Mouse (Mus musculus) retina, adult 2 months (tissue): ENCODE results near the gene Trp53.
A peak's percentile ranks its signal among the peaks of the same experiment; 100 is the strongest.
"Not testable (repeated sequence)": the region's sequence is repeated elsewhere in the genome, so short reads cannot be mapped to it uniquely, and the experiment has no call there.

Experiments used
- DNase-seq: peaks from one replicate; pipeline ENCODE4 v3.0.0-alpha.2; 2012; ENCODE audit warnings: low read depth, low spot score

Gene Trp53

DNA sequence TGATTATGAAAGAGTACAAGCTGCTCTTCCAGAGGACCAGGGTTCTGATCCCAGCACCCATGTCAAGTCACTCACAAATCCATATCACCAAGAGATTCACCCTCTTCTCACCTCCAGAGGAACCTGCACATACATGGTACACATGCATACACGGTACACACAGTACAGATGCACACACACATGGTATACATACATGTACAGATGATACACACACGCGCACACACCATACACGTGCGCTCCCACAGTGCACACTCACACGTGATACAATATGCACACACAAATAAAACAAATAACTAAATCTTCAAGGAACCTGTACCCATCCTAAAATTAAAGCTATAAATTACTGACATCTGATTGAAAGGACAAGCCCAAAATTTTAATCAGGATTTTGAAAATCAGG is 14.7 kb downstream of the Trp53 start:
- no peak for DNase-seq

DNA sequence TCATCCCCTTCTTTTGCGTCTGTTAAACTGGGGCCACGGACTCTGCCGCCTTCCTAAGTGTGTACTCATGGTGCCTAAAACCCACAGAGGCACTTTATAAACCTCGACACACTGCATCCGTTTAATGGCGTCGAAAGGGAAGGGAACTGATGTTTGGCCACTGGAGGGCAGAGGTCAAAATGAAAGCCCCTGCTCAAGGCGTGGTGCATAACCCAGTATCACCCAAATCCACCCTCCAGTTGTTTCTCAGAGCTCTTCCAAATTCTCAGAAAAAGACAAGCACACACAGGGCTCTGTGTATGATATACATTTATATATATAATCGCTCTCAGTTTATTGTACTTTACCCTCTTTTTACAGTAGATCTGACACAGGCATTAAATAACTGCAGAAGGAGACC is 19.3 kb downstream of the Trp53 start:
- no peak for DNase-seq

DNA sequence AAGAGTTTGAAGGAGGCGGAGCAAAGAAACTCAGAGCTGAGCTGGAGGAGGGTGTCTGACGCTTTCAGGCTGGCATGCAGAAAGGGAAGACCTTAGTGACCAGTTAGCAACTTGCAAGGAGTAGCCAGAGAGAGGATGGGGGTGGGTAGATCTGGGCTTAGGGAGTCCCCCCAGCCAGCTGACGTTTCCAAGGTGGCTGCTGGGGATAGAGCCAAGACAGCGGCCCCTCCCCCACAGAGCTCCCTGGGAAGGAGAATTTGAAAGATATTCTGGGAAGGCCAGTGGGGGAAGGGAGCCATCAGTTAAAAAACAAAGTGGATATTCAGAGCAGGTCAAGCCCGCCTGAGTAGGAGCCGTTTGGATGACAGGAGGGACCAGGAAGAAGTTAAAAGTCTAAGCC is 19.9 kb downstream of the Trp53 start:
- DNase-seq = no peak

DNA sequence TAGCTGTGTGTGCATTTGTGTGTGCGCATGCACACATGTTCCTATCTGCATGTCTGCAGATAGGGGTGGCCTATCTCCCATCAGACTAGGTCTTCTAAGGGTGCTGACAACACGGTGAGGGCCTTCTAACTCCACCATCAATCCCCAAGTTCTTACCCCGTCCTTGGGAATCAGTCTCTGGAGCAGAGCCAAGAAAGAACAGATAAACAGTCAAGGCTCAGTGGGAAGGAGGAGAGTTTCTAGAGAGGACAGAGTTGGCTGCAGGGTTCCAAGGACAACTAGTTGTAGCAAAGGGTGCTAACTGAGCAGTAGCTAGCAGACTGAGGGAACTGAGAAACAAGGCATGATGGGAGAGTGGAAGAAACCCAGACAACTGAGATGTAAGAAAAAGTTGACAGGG is 21.6 kb downstream of the Trp53 start:
- DNase-seq = no peak

DNA sequence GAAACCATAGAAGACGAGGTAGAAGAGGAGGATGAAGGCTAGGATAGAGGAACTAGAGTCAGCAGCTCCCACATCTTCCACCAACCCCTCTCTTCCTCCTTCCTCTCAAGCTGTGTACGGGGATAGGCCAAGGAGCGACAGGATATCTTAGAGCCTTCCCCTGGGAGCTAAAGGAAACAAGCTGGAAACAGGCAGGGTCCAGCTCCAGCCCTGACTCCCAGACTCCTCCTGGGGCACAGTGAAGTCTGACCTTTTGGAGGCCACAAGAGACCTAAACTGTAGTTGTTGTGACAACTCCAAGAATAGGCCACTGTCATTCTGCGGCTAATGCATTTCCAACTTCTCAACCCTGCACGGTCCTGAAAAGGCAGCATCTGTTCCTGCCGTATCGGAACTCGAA is 23.4 kb downstream of the Trp53 start:
- DNase-seq = no peak

DNA sequence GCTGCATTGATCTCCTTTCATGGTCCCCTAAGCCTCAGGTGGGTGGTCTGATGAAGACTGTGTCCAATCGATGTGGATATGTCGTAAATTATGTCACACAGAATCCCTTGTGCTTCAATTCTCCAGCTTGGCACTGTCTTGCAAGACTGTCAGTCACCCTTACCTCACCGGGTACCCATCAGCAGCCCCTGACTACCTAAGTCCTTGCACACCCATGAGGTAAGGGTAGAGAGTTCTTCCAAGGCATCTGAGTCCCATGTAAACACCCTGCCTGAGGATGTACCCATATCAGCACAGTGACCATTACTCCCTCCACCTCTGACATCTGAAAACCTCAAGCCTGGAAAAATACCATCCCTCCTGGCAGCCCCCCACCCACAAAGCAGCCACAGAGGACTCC is 24.2 kb downstream of the Trp53 start:
- no peak for DNase-seq

DNA sequence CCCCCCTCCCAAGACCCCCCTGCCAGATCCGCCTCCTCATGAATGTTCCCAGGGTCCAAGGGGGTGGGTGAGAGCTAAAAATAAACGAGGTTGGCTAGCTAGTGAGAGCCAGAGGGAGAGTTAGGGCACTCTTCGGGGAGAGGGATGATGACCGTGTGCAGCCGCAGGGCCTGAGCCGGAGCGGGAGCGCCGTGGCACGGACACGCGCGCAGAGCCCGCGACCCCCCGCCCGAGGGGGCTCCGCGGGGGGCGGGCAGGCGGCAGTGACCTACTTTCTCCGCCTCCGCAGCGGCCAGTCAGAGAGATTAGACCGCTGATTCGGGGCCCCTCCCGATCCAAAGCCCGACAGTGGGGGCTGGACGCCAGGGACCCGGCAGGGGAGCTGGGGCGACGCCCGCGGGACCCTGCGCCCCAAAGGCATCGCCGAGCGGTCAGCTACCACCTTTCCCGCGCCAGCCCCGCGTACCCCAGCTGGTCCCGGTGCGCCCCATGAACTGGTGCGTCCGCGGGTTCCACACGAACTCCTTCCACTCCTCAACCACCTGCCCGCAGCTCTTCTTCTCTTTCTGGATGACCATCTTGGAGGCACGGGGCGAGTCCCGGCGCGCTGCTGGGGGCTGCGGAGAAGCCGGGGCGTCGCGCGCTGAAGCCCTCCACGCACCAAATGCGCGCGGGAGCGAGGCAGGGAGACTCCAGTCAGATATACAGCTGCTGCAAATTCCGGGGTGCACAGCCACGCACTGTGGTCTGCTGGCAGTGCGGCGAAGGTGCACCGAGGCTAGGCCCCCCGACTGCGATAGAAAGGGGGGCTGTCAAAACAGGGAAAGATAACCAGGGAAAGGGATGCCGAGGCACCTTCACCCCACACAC is 24.9 kb downstream of the Trp53 start:
- peak; percentile 70 for DNase-seq

DNA sequence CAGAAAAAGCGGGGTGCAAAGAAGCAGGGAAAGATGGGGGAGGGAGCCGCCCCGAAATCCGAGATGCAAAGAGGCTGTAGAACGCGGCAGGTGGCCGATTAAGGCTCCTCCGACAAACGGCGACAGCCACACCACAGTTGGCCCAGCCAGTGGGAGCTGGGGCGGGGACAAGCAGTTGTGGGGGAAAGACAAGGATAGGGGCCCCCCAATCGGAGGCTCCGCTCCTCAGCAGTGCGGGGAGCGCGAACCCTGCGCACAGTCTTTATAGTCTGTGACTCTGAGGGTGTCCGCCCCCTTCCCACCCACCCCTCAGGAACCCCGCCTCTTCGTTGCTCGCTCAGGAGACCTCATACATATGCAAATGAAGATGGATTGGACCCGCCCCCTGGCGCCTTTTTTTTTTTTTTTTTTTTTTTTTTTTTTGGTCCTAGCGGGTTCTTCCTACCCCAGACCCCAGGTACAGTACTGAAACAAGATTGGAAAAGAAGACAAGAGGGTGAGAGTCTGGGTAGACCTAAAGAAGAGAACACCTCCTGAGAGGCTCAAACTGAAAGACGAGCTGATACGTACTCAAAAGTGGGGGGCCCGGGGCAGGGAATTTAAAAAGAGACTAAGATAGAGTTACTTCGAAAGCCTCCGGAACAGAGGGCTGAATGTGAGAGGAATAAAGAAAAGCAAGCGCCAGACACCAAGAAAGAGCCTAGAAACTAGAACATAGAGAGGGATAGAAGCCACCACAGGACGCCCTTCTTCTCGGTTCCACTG is 25.7 kb downstream of the Trp53 start, which contains the start of gene Atp1b2:
Atp1b2 (minus strand) TSS at position 217 of the 765 bp plus-strand sequence.
- peak; percentile 86 for DNase-seq

DNA sequence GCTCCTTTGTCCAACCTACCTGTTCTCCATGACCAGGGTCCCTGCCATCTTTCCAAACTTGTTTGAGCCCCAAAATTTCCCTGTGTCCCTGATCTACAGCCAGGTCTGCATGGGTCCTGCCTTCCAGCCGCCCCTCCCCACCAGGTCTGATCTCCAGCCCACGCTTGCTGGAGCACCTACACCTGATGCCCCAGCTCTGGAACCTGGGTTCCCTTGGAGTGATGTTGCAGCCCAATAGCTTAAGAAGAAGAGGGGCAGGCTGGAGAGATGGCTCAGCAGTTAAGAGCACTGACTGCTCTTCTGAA is 26.3 kb downstream of the Trp53 start:
- DNase-seq = no peak

DNA sequence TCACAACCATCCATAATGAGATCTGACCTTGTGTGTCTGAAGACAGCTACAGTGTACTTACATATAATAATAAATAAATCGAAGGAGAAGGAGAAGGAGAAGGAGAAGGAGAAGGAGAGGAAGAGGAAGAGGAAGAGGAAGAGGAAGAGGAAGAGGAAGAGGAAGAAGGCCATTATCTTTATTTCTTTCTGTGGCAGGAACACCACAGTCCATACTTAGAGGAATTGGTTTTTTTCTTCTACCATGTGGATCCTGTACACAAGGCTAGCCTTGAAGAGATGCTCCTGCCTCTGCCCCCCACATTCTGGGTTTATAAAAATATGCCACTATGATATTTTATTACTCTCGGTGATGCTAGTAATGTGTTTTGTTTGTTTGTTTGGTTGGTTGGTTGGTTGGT is 26.7 kb downstream of the Trp53 start:
- DNase-seq = no peak

DNA sequence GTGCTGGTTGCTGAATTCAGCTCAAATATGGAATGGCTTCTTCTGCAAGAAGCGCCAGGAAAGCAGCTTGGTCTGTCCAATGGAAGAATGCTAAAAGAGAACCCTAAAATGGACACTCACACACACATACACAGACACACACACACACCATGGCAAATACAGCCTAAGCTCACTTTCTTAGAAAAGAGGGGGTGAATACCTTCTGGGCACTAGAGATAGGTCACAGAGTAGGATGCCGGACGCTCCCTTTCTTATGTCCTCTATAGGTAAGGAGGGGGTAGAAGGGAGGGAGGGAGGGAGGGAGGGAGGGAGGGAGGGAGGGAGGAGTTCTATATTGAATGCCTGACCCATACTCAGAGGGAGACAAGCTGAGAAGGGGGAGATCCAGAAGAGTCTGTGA is 28.4 kb downstream of the Trp53 start:
- DNase-seq = no peak

DNA sequence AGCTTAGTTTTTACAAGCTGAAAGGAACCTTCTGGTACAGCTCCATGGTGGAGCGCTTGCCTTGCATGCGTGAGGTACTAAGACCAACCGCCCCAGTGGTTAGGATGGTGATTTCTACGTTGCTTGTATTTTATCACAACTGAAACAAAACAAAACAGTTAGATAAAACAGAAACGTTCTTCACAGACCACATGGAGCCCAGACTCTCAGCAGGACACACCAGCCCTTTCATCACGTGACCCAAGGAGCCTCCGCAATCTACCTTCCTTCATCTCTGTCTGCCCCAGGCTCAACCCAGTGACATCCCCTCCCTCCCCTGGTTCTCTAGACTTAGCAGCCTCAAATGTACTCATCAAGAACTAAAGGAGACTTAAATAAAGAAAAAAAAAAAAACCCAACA is 29.3 kb downstream of the Trp53 start:
- DNase-seq = no peak

DNA sequence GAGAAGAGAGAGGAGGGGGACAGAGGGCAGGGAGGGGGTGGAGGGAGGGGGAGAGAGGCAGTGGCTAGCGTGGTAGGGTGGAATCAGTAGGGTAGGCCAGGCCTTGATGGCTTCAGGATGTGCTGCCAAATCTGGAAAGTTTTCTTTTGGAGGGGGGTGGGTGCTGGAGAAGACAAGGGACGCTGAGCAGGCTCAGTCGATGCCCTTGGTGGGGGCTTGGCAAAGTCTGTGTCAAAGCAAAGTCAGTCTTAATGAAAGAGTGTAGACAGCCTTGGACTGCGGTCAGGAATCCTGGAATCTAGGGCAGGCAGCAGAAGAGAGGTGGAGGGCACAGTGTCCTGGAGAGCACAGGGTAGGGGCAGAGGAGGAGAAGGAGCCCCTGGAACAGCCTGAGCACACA is 30.7 kb downstream of the Trp53 start:
- DNase-seq = no peak

DNA sequence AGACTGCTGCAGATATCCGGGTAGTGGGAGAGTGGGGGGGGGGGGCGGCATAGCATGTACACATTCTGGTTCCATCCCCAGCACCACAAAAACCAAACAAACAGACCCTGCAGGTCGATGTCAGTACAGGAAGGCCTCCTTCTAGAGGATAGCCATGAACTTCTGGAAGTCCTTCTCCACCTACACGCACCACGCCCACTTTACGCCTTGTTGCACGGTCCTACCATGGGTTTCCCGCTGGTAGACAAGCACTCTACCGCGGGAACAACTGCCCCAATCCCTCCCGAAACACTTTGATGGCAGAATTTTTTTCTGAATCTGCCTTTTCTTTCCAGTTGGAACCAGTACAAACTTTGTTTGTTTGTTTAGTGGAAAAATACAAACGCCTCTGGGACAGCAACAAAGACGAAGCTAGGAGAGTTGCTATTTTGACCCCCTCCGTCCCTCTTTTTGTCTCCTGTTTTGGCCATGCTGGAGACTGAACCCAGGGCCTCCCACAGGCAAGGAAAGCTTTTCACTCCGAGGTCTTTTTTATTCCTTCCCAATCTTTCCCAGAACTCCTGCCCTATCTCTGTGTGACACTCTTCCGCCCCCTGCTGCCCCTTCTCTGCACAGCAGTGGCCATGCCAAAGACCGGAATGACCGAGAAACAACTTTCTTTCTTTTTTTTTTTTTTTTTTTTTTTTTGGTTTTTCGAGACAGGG is 33.5 kb downstream of the Trp53 start:
- DNase-seq = no peak

DNA sequence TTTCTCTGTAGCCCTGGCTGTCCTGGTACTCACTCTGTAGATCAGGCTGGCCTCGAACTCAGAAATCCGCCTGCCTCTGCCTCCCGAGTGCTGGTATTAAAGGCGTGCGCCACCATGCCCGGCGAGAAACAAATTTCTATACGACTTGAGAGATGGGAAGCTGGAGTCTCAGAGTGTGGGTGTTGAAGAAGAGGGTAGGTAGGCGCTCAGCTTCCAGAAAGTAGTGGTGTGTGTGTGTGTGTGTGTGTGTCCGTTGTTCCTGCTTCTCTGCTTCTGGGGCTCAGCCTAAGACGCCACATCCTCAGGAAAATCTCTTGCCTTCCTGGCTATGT is 34.1 kb downstream of the Trp53 start:
- DNase-seq = not testable (repeated sequence)

DNA sequence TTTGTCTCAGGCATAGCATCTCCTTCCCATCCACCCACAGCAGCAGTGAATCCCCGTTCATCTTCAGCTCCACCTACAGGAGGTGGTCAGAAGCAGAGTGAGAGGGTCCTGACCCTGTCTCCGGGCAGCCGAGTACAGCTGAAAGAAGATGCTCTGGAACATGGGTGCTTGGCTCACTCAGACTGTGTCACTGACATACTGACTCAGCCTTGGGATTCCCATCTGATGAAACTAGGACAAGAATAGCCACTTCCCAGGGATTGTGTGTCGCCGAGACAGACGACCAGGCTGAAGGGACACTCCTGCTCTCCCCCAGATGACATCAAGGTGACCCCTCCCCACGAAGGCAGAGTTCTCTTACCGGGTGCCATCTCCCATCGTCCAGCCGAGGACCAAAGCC is 36.6 kb downstream of the Trp53 start:
- no peak for DNase-seq

DNA sequence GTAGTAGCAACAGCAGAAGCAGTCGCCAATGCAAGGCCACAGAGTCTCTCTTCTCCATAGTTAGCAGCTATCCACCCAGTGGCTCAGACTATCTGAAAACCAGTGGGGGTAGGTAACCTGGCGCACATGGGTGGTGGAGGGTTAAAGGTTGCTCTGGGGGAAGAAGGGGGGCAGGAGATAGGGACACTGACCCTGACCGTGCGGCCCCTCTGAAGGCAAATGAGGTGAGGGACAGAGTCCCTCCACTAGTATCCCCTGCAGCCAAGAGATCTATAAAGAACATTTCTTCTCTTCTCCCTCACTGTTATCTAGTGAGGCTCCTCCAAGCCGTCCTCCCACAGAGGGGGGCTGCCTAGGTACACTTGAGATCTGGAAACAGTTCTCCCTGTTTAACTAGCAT is 37.6 kb downstream of the Trp53 start, which contains the start of gene Shbg:
Shbg (minus strand) TSS at position 101 of the 400 bp plus-strand sequence.
- no peak for DNase-seq

DNA sequence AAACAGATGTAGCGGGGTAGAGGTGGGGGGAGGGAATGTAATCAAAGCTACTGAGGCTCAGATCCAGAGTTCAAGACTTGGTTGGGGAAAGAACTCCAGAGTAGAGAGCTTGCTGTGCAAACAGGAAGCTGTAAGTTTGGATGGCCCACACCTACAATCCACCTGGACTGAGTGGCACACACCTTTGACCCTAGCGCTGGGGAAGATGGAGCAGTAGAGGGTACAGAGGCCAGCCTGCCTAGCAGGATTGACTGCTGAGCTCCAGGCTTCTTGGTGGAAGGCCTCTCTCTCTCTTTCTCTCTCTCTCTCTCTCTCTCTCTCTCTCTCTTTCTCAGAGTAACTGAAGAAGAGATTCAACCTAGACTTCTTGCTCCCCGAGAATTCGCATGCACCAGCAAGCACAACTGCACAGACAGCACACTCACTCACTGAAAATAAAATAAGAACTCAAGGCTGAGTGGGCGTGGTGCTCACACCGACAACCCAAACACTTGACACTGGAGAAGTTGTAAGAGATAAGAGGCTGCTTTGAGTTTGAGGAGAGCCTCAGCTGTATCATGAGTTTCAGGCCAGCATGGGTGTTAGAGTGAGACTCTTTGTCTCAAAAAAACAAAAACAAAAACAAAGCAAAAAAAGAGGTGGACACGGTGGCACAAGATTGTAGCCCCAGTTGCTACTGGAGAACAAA is 40.4 kb downstream of the Trp53 start:
- DNase-seq = no peak

DNA sequence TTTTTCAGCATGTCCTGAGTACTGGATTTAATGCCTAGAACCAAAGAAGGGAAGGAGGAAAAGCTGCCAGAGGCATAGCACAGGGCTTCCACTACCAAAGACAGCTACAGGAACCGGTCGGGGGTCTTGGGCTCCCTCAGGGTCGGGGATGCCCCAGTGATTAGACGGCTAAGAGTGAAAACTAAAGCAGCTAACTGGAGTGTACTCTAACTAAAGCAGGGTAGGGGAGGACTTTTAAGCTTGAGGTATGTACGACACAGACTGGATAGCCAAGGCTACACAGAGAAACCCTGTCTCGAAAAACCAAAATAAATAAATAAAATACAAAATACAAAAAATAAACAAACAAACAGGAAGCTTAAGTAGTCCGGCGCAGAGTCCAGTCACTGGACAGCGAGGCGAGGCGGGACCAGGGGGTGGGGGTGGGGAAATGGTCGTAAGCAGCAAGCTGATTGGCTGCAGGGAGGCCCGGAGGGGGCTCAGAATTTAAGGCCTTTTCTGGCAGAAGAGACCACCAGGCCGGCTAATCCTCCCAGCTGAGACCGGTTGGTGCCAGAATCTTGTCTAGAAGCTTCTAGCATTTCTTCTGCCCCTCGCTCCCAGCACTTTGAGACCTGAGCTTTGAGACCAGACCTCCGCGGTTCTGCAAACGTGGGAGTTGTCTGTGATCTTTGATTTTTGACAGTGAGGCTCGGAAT is 41.6 kb downstream of the Trp53 start, which contains the start of gene Sat2:
Sat2 (plus strand) TSS at position 454 of the 698 bp plus-strand sequence.
- DNase-seq = no peak

DNA sequence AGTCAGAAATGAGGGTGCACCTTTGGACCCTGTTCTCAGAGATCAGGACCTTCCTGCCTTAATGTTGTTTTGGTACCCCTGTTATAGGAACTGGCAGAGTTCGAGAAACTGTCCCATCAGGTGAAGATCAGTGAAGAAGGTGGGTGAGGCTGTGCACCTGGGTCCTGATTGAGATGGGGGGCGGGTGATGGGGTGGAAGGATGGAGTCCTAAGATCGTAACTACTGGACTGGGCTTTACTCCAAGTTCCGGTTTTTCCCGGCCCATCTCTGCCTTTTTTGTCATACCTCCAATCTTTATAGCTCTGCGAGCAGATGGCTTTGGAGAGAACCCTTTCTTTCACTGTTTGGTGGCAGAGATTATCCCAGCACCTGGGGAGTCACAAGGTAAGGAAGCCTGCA is 42.2 kb downstream of the Trp53 start:
- no peak for DNase-seq

DNA sequence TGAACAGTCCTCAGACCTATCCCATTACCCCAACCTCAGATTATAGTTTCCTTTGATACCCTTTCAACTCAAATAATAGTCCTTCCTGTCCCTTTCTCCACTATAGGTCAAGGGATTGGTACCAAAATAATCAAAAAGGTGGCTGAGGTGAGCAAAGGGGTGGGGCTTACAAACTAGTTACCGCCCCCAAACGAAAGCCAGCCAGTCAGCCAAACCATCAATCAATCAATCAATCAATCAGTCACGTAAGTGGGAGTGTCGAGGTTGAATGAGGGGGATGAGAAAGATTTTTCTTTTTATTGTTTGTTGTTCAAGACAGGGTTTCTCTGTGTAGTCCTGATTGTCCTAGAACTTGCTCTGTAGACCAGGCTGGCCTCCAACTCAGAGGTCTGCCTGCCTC is 42.8 kb downstream of the Trp53 start:
- DNase-seq = no peak
